Mouse (Mus musculus) adrenal gland, postnatal 14 days (tissue): ENCODE results near the gene Cyp2u1. TPM values are rescaled to one million over a fixed set of nuclear protein-coding genes. Genes with fewer than 3 reads are reported as not detected.

Experiments
- DNase-seq: peaks from one replicate; pipeline ENCODE4 v3.0.0; 2021; ENCODE audit warnings: mixed read lengths
- total RNA-seq: library from RNA; stranded (reverse); gene quantifications from 2 replicates; pipeline ENCODE4 v1.2.3, GENCODE M21; 2021

Cyp2u1 gene
- total RNA-seq, 1 experiment from 2014 or later = 22.7 TPM

GRCm38 (mm10) chr3:131255399-131255981, 47.5 kb downstream of the Cyp2u1 start:
- peak; percentile 39 for DNase-seq

GRCm38 (mm10) chr3:131254991-131255390, 48.0 kb downstream of the Cyp2u1 start:
- DNase-seq = no peak

GRCm38 (mm10) chr3:131251601-131252000, 51.4 kb downstream of the Cyp2u1 start:
- no peak for DNase-seq

- DNase-seq = no peak
Measured at GRCm38 (mm10) chr3:131250978-131251377, 52.0 kb downstream of the Cyp2u1 start.

GRCm38 (mm10) chr3:131250283-131250682, 52.7 kb downstream of the Cyp2u1 start:
- DNase-seq = no peak

GRCm38 (mm10) chr3:131248444-131248843, 54.6 kb downstream of the Cyp2u1 start:
- DNase-seq = no peak

GRCm38 (mm10) chr3:131247851-131248250, 55.2 kb downstream of the Cyp2u1 start:
- DNase-seq = no peak

- DNase-seq = no peak
Measured at GRCm38 (mm10) chr3:131247447-131247846, 55.6 kb downstream of the Cyp2u1 start.

GRCm38 (mm10) chr3:131246579-131247046, 56.4 kb downstream of the Cyp2u1 start:
- peak; percentile 54 for DNase-seq

- peak; percentile 90 for DNase-seq
Measured at GRCm38 (mm10) chr3:131245766-131246578, 57.1 kb downstream of the Cyp2u1 start.

Other genes starting within 250 kb of the Cyp2u1 start
- gene Lef1, start 192.8 kb downstream of the Cyp2u1 start, total RNA-seq = 10.4 and 27.0 TPM in 2 replicates
- gene Hadh, start 31.1 kb downstream of the Cyp2u1 start, total RNA-seq = 822 and 851 TPM in 2 replicates
- gene Sgms2, start 188.2 kb upstream of the Cyp2u1 start, total RNA-seq = 2.7 and 5.9 TPM in 2 replicates